Mouse (Mus musculus) cerebellum, adult 2 months (tissue): ENCODE measurements around the gene Fancl. TPM values are rescaled to one million over a fixed set of nuclear protein-coding genes. Genes with fewer than 3 reads are reported as not detected.

Experiments
- DNase-seq, 2 experiments: peaks; one replicate each; pipeline ENCODE4 v3.0.0; 2021
- H3K27ac ChIP-seq: fragments of 200-500 bp; 2 replicates; pipeline ENCODE4 v1.5.1; 2012; ENCODE audit warnings: low read length, control low read depth, inconsistent platforms; ENCODE audit not compliant: insufficient read depth
- H3K27me3 ChIP-seq: fragments of 200-500 bp; 2 replicates; pipeline ENCODE4 v1.6.1; 2012; ENCODE audit warnings: inconsistent platforms, mild to moderate bottlenecking, low read length, moderate library complexity; ENCODE audit not compliant: control insufficient read depth, insufficient read depth
- H3K4me1 ChIP-seq: fragments of 200-500 bp; 2 replicates; pipeline ENCODE4 v1.6.1; 2011; ENCODE audit warnings: low read length; ENCODE audit not compliant: control insufficient read depth, insufficient read depth
- H3K4me3 ChIP-seq: fragments of 200-500 bp; replicated peaks from 2 replicates; pipeline ENCODE3; 2011; ENCODE audit warnings: mild to moderate bottlenecking, low read depth, low read length, control low read depth; ENCODE audit not compliant: insufficient read depth
- CTCF ChIP-seq: fragments of 200-500 bp; IDR thresholded peaks from 2 replicates; pipeline ENCODE4 v1.5.1; 2011; ENCODE audit warnings: low read depth, mild to moderate bottlenecking, control low read depth, low read length, moderate library complexity, borderline replicate concordance; ENCODE audit not compliant: insufficient read depth
- POLR2A ChIP-seq: fragments of 200-500 bp; IDR thresholded peaks from 2 replicates; pipeline ENCODE4 v1.6.1; 2011; ENCODE audit warnings: low read length, control low read depth, borderline replicate concordance; ENCODE audit not compliant: insufficient read depth
- WGBS: fragments of 180-500 bp; shearing (Covaris S2); methylation state at CpG from one replicate; pipeline ENCODE4 v1.1.7; 2018; 5-methylcytosine and 5-hydroxymethylcytosine counted together
- polyA plus RNA-seq: library from polyadenylated mRNA; depleted of rRNA; stranded (reverse); fragments of >200 nt; gene quantifications from 2 replicates; pipeline ENCODE4 v1.2.3, GENCODE M21; 2012

Gene Fancl
- polyA plus RNA-seq, 1 experiment = 5.9 TPM

- H3K4me1 ChIP-seq = no peaks in the 10 kb centered on the region
- DNase-seq = peak; percentile 92 to 95
- H3K4me3 ChIP-seq = peak overlapping the region; percentile 100
- H3K27ac ChIP-seq = peak overlapping the region; percentile 95
- WGBS = under 1% methylated on average over 42 of the region's 42 CpGs
- peak; percentile 44; the same call in 1 of the 2 replicates for TF ChIP-seq CTCF
- peak; percentile 86; the same call in 1 of the 2 replicates for TF ChIP-seq POLR2A
- H3K27me3 ChIP-seq = no peaks in the 10 kb centered on the region
Measured at GRCm38 (mm10) chr11:26387087-26387611, 1.2 kb downstream of the Fancl start.

GRCm38 (mm10) chr11:26395561-26395960 is 9.6 kb downstream of the Fancl start:
- TF ChIP-seq CTCF (no peak), POLR2A (no peak)
- Histone ChIP-seq H3K4me3 (no peak overlapping the region), H3K27ac (no peak overlapping the region), H3K27me3 (no peaks in the 10 kb centered on the region), H3K4me1 (no peaks in the 10 kb centered on the region)
- WGBS = 46% methylated on average over 3 of the region's 3 CpGs
- no peak for DNase-seq

GRCm38 (mm10) chr11:26412972-26413371 is 27.0 kb downstream of the Fancl start:
- H3K27me3 ChIP-seq = no peaks in the 10 kb centered on the region
- H3K27ac ChIP-seq = no peak overlapping the region
- TF ChIP-seq POLR2A (no peak), CTCF (no peak)
- no peaks in the 10 kb centered on the region for H3K4me1 ChIP-seq
- no peak overlapping the region for H3K4me3 ChIP-seq
- 97% methylated on average over 3 of the region's 3 CpGs for WGBS
- no peak for DNase-seq

GRCm38 (mm10) chr11:26421472-26421871 is 35.5 kb downstream of the Fancl start:
- H3K27me3 ChIP-seq = no peaks in the 10 kb centered on the region
- no peak for TF ChIP-seq POLR2A
- no peak for TF ChIP-seq CTCF
- H3K27ac ChIP-seq = no peak overlapping the region
- no peak for DNase-seq
- WGBS = 95% methylated on average over 2 of the region's 2 CpGs
- no peaks in the 10 kb centered on the region for H3K4me1 ChIP-seq
- no peak overlapping the region for H3K4me3 ChIP-seq

- TF ChIP-seq CTCF (no peak), POLR2A (no peak)
- Histone ChIP-seq H3K4me3 (no peak overlapping the region), H3K27ac (no peak overlapping the region), H3K27me3 (no peaks in the 10 kb centered on the region), H3K4me1 (peaks cover 12% of the 10 kb centered on the region; the same call in 1 of the 2 replicates)
- DNase-seq = peak in 1 of 2 experiments; percentile 68
Measured at GRCm38 (mm10) chr11:26434229-26434628, 48.3 kb downstream of the Fancl start.

GRCm38 (mm10) chr11:26437818-26438217 is 51.9 kb downstream of the Fancl start:
- Histone ChIP-seq H3K4me1 (peaks cover 12% of the 10 kb centered on the region; the same call in 1 of the 2 replicates), H3K27ac (no peak overlapping the region), H3K27me3 (no peaks in the 10 kb centered on the region), H3K4me3 (no peak overlapping the region)
- TF ChIP-seq POLR2A = no peak
- no peak for TF ChIP-seq CTCF
- peak; percentile 65 to 70 for DNase-seq
- 15% methylated on average over 13 of the region's 13 CpGs for WGBS

GRCm38 (mm10) chr11:26441121-26441520 is 55.2 kb downstream of the Fancl start:
- H3K4me3 ChIP-seq = no peak overlapping the region
- H3K4me1 ChIP-seq = peaks cover 3% of the 10 kb centered on the region; the same call in 1 of the 2 replicates
- no peaks in the 10 kb centered on the region for H3K27me3 ChIP-seq
- no peak for DNase-seq
- 38% methylated on average over 1 of the region's 1 CpGs for WGBS
- H3K27ac ChIP-seq = no peak overlapping the region
- no peak for TF ChIP-seq CTCF

- no peak for DNase-seq
- no peak overlapping the region for H3K4me3 ChIP-seq
- TF ChIP-seq CTCF (no peak), POLR2A (no peak)
- H3K4me1 ChIP-seq = no peaks in the 10 kb centered on the region
- H3K27me3 ChIP-seq = no peaks in the 10 kb centered on the region
- H3K27ac ChIP-seq = no peak overlapping the region
Measured at GRCm38 (mm10) chr11:26444374-26444773, 58.4 kb downstream of the Fancl start.

- Histone ChIP-seq H3K4me1 (0 out of 2 replicates have a peak, but pooled peaks cover 3% of the 10 kb centered on the region), H3K4me3 (no peak overlapping the region), H3K27me3 (no peaks in the 10 kb centered on the region), H3K27ac (no peak overlapping the region)
- 89% methylated on average over 3 of the region's 3 CpGs for WGBS
- TF ChIP-seq CTCF = no peak
- no peak for TF ChIP-seq POLR2A
- DNase-seq = no peak
Measured at GRCm38 (mm10) chr11:26449789-26450188, 63.9 kb downstream of the Fancl start.
